Mouse (Mus musculus) induced T-regulatory cell, adult 2 months (primary cell): ENCODE results near the gene Nfia.

ENCODE experiments used
- DNase-seq: peaks from one replicate; pipeline ENCODE4 v3.0.0-alpha.2; 2012; ENCODE audit warnings: low read depth

Nfia gene

GRCm38 (mm10) chr4:97816753-97817152 is 44.2 kb downstream of the Nfia start:
- no peak for DNase-seq

GRCm38 (mm10) chr4:97817741-97818140 is 45.2 kb downstream of the Nfia start:
- no peak for DNase-seq

- no peak for DNase-seq
Observed at GRCm38 (mm10) chr4:97818498-97818897, 46.0 kb downstream of the Nfia start.

- DNase-seq: no peak
Observed at GRCm38 (mm10) chr4:97819101-97819500, 46.6 kb downstream of the Nfia start.

GRCm38 (mm10) chr4:97820474-97821259 is 48.1 kb downstream of the Nfia start:
- DNase-seq: no peak

GRCm38 (mm10) chr4:97821556-97822251 is 49.2 kb downstream of the Nfia start:
- DNase-seq: no peak

GRCm38 (mm10) chr4:97823512-97823911 is 51.0 kb downstream of the Nfia start:
- DNase-seq: no peak

GRCm38 (mm10) chr4:97824451-97824850 is 51.9 kb downstream of the Nfia start:
- no peak for DNase-seq

GRCm38 (mm10) chr4:97825432-97825831 is 52.9 kb downstream of the Nfia start:
- no peak for DNase-seq

- DNase-seq: no peak
Observed at GRCm38 (mm10) chr4:97825841-97826240, 53.3 kb downstream of the Nfia start.

GRCm38 (mm10) chr4:97827115-97827514 is 54.6 kb downstream of the Nfia start:
- no peak for DNase-seq

GRCm38 (mm10) chr4:97828579-97828978 is 56.0 kb downstream of the Nfia start:
- no peak for DNase-seq

GRCm38 (mm10) chr4:97829336-97830050 is 57.0 kb downstream of the Nfia start:
- DNase-seq: no peak

GRCm38 (mm10) chr4:97830051-97830853 is 57.7 kb downstream of the Nfia start:
- DNase-seq: no peak

GRCm38 (mm10) chr4:97830935-97831608 is 58.5 kb downstream of the Nfia start:
- DNase-seq: no peak

- peak; percentile 44 for DNase-seq
Observed at GRCm38 (mm10) chr4:97831611-97832278, 59.2 kb downstream of the Nfia start.

- DNase-seq: no peak
Observed at GRCm38 (mm10) chr4:97832279-97832640, 59.7 kb downstream of the Nfia start.

- no peak for DNase-seq
Observed at GRCm38 (mm10) chr4:97836812-97837211, 64.3 kb downstream of the Nfia start.

- DNase-seq: no peak
Observed at GRCm38 (mm10) chr4:97837724-97838123, 65.2 kb downstream of the Nfia start.

- DNase-seq: no peak
Observed at GRCm38 (mm10) chr4:97838651-97839050, 66.1 kb downstream of the Nfia start.
